Mouse (Mus musculus): ENCODE results near the gene Irf4.

DNA sequence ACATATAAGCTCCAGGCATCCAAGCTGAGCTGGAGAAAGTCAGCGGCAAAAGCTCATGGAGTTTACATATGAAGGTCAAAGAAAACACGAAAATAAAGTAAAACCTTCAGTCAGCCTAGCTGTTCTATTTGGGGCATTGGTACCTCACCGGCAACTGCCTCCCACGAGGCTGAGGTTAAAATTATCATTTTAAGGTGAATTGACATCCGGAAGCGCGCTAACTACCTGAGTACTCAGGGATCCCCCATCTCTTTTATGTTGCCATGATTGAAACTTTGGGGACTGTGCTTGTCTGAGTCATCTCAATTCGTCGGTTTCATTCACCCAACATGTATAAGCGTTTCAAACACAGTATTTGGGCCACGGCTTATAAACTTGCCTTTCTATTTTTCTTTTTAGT, 705 bp upstream of the Irf4 start:
- TF ChIP-seq CTCF (IDR thresholded peaks at IDR 0.05; ENCODE audit: insufficient read depth, low read length) (no peak), POLR2A (IDR thresholded peaks at IDR 0.05; ENCODE audit: borderline replicate concordance, extremely low read depth, low read depth, low read length) (no peak)

Data from lung, adult 2 months (tissue).